Mouse (Mus musculus) lung, embryonic 14.5 days (tissue): Measurements from ENCODE around the gene Strn4. TPM values are rescaled to one million over a fixed set of nuclear protein-coding genes. Genes with fewer than 3 reads are reported as not detected.

ENCODE experiments used
- ATAC-seq: fragments of 200-750 bp; cut with Nextera tagmentation; 2 replicates; pipeline ENCODE4 v1.8.0; 2017; ENCODE audit warnings: mild to moderate bottlenecking, moderate TSS enrichment, moderate library complexity; ENCODE audit not compliant: insufficient read depth
- DNase-seq: peaks from one replicate; pipeline ENCODE4 v3.0.0-alpha.2; 2015
- H3K27ac ChIP-seq: fragments of 300-500 bp; sonication (generic); 2 replicates; pipeline ENCODE4 v1.5.1; 2014; ENCODE audit warnings: low read depth, mild to moderate bottlenecking, moderate library complexity
- H3K27me3 ChIP-seq: fragments of 300-500 bp; sonication (generic); 2 replicates; pipeline ENCODE4 v1.6.1; 2014; ENCODE audit warnings: low read length, control low read depth; ENCODE audit not compliant: insufficient read depth
- H3K36me3 ChIP-seq: fragments of 300-500 bp; sonication (generic); 2 replicates; pipeline ENCODE4 v1.6.1; 2014; ENCODE audit warnings: control low read depth; ENCODE audit not compliant: insufficient read depth
- H3K4me1 ChIP-seq: fragments of 300-500 bp; sonication (generic); 2 replicates; pipeline ENCODE4 v1.6.1; 2014; ENCODE audit warnings: antibody characterized with exemption, control low read depth; ENCODE audit not compliant: insufficient read depth
- H3K4me2 ChIP-seq: fragments of 300-500 bp; sonication (generic); 2 replicates; pipeline ENCODE4 v1.6.1; 2014; ENCODE audit warnings: mild to moderate bottlenecking
- H3K4me3 ChIP-seq: fragments of 300-500 bp; sonication (generic); 2 replicates; pipeline ENCODE4 v1.5.1; 2014; ENCODE audit warnings: low read depth, low read length
- H3K9ac ChIP-seq: fragments of 300-500 bp; sonication (generic); 2 replicates; pipeline ENCODE4 v1.6.1; 2014
- H3K9me3 ChIP-seq: fragments of 300-500 bp; sonication (generic); 2 replicates; pipeline ENCODE4 v1.6.1; 2016; ENCODE audit warnings: low read depth, low read length, control low read depth
- CTCF ChIP-seq: IDR thresholded peaks from 2 replicates; pipeline ENCODE4 v1.5.1; 2016; ENCODE audit warnings: antibody characterized with exemption, low read depth
- WGBS: fragments of 180-500 bp; shearing (Covaris S2); extraction: QIAGEN DNeasy Blood & Tissue Kit; methylation state at CpG from one replicate; pipeline ENCODE4 v1.1.7; 2014; 5-methylcytosine and 5-hydroxymethylcytosine counted together
- polyA plus RNA-seq: library from polyadenylated mRNA; unstranded; fragments of >200 nt; fragmentation: Nextera tagmentation; extraction: Ambion mirVana; gene quantifications from 2 replicates; pipeline ENCODE4 v1.2.1, GENCODE M21; 2014

Gene Strn4
- polyA plus RNA-seq, 1 experiment from 2014 or later = 134 TPM

DNA sequence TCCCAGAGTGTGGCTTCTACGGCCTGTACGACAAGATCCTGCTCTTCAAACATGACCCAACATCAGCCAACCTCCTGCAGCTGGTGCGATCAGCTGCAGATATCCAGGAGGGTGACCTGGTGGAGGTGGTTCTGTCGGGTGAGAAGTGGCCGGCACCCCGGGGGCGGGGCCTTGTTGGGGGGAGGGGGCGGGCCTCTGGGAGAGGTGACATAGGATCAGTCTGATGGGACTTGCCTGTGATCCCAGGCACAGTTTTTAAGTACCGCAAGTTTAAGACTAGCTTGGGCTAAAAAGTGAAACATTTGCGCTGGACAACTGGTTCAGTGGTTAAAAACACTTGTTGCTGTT is 30.1 kb downstream of the Strn4 start:
- peaks cover 38% of the 10 kb centered on the region for H3K36me3 ChIP-seq
- peak overlapping the region; percentile 22; the same call in 1 of the 2 replicates for H3K27ac ChIP-seq
- 27% methylated on average over 10 of the region's 10 CpGs for WGBS
- peak overlapping the region; percentile 64 for H3K4me3 ChIP-seq
- H3K9me3 ChIP-seq = no peaks in the 10 kb centered on the region
- peaks cover 16% of the 10 kb centered on the region for H3K4me1 ChIP-seq
- no peak for ATAC-seq
- H3K4me2 ChIP-seq = peak overlapping the region; percentile 98
- H3K27me3 ChIP-seq = no peaks in the 10 kb centered on the region
- TF ChIP-seq CTCF = no peak
- DNase-seq = no peak
- peak overlapping the region; percentile 14 for H3K9ac ChIP-seq

DNA sequence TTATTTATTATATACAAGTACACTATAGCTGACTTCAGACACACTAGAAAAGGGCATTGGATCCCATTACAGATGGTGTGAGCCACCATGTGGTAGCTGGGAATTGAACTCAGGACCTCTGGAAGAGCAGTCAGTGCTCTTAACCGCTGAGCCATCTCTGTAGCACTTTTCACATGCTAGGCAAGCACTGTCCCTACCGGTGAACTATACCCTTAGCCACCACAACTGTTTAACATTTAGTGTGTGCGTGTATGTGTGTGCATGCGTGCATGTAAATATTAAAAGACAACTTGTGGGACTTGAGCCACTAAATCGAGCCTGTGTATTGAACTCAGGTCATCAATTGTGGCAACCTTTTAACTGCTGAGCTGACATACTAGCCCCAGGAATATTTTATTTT is 31.1 kb downstream of the Strn4 start:
- DNase-seq (no peak), ATAC-seq (no peak)
- Histone ChIP-seq H3K9me3 (no peaks in the 10 kb centered on the region), H3K36me3 (peaks cover 35% of the 10 kb centered on the region), H3K4me1 (peaks cover 11% of the 10 kb centered on the region), H3K4me3 (no peak overlapping the region), H3K27ac (no peak overlapping the region), H3K27me3 (no peaks in the 10 kb centered on the region), H3K9ac (no peak overlapping the region), H3K4me2 (no peak overlapping the region)
- WGBS = 94% methylated on average over 5 of the region's 5 CpGs
- no peak for TF ChIP-seq CTCF

GRCm38 (mm10) chr7:16847507-16847906 is 31.8 kb downstream of the Strn4 start:
- TF ChIP-seq CTCF = no peak
- peaks cover 11% of the 10 kb centered on the region for H3K4me1 ChIP-seq
- no peaks in the 10 kb centered on the region for H3K9me3 ChIP-seq
- no peak overlapping the region for H3K9ac ChIP-seq
- no peak overlapping the region for H3K4me2 ChIP-seq
- WGBS = 78% methylated on average over 19 of the region's 19 CpGs
- DNase-seq = no peak
- no peak for ATAC-seq
- H3K27me3 ChIP-seq = no peaks in the 10 kb centered on the region
- H3K36me3 ChIP-seq = peaks cover 38% of the 10 kb centered on the region
- no peak overlapping the region for H3K27ac ChIP-seq
- no peak overlapping the region for H3K4me3 ChIP-seq

DNA sequence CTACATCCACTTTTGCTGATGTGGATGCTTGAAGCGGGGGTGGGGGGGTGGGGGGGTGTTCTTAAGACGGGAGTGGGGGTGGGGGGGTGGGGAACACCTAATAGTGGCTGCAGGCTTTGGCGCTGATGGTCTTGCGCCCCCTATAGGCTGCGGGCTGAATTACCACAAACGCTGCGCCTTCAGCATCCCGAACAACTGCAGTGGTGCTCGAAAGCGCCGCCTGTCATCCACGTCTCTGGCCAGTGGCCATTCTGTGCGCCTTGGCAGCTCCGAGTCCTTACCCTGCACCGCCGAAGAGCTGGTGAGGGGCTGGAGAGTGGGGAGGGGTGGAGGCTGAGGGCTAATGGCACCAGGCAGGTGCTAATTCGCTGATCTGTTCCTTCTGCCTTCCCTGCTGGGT is 32.9 kb downstream of the Strn4 start:
- peaks cover 45% of the 10 kb centered on the region for H3K36me3 ChIP-seq
- WGBS = 25% methylated on average over 17 of the region's 17 CpGs
- no peaks in the 10 kb centered on the region for H3K27me3 ChIP-seq
- H3K27ac ChIP-seq = no peak overlapping the region
- no peak for ATAC-seq
- TF ChIP-seq CTCF = peak; percentile 68
- H3K9ac ChIP-seq = no peak overlapping the region
- H3K9me3 ChIP-seq = no peaks in the 10 kb centered on the region
- H3K4me3 ChIP-seq = no peak overlapping the region
- peaks cover 10% of the 10 kb centered on the region for H3K4me1 ChIP-seq
- peak; percentile 53 for DNase-seq
- no peak overlapping the region for H3K4me2 ChIP-seq

- Histone ChIP-seq H3K9ac (no peak overlapping the region), H3K27me3 (no peaks in the 10 kb centered on the region), H3K4me1 (no peaks in the 10 kb centered on the region), H3K36me3 (peaks cover 72% of the 10 kb centered on the region), H3K4me3 (no peak overlapping the region), H3K4me2 (no peak overlapping the region), H3K27ac (no peak overlapping the region), H3K9me3 (no peaks in the 10 kb centered on the region)
- DNase-seq (no peak), ATAC-seq (no peak)
- 86% methylated on average over 4 of the region's 4 CpGs for WGBS
- no peak for TF ChIP-seq CTCF
Observed at GRCm38 (mm10) chr7:16851636-16852035, 35.9 kb downstream of the Strn4 start.

DNA sequence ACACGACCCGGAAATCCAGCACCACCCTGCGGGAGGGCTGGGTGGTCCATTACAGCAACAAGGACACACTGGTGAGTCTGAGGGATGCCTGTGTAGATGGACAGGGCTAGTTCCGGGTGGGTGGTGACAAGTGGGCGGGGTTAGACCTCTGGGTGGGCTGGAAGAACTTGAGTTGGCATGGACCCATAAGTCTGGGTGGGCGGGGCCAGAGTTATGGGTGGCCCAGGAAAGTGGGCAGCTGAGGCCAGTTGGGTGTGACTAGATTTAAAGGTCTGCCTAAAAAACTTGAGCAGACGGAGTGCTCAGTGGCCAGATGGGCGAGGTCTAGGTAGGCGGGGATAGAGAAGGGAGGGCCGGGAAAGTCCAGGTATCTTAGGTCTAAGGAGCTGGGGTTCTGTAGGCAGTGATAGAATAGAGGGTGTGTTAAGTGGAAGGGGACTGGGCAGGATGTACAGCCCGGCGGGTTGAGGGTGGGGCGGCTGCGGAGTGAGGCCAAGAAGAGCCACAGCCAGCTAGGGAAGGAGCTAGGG is 37.7 kb downstream of the Strn4 start:
- WGBS = 75% methylated on average over 14 of the region's 14 CpGs
- no peak overlapping the region for H3K9ac ChIP-seq
- H3K36me3 ChIP-seq = peaks cover 83% of the 10 kb centered on the region
- DNase-seq = peak; percentile 56
- no peak overlapping the region for H3K27ac ChIP-seq
- no peaks in the 10 kb centered on the region for H3K9me3 ChIP-seq
- H3K4me1 ChIP-seq = no peaks in the 10 kb centered on the region
- no peak overlapping the region for H3K4me3 ChIP-seq
- no peaks in the 10 kb centered on the region for H3K27me3 ChIP-seq
- peak; percentile 62; the same call in 1 of the 2 replicates for ATAC-seq
- TF ChIP-seq CTCF = no peak
- no peak overlapping the region for H3K4me2 ChIP-seq

- H3K27ac ChIP-seq = no peak overlapping the region
- WGBS = 23% methylated on average over 17 of the region's 17 CpGs
- H3K27me3 ChIP-seq = no peaks in the 10 kb centered on the region
- ATAC-seq (no peak), DNase-seq (peak; percentile 54)
- TF ChIP-seq CTCF = peak; percentile 78
- no peak overlapping the region for H3K4me2 ChIP-seq
- H3K4me3 ChIP-seq = no peak overlapping the region
- no peaks in the 10 kb centered on the region for H3K4me1 ChIP-seq
- peaks cover 61% of the 10 kb centered on the region for H3K36me3 ChIP-seq
- H3K9me3 ChIP-seq = no peaks in the 10 kb centered on the region
- H3K9ac ChIP-seq = no peak overlapping the region
Observed at GRCm38 (mm10) chr7:16858336-16858735, 42.6 kb downstream of the Strn4 start.
